Mouse (Mus musculus) forebrain, embryonic 11.5 days (tissue): ENCODE results near the gene Pls3. TPM values are rescaled to one million over a fixed set of nuclear protein-coding genes. Genes with fewer than 3 reads are reported as not detected.
A peak's percentile ranks its signal among the peaks of the same experiment; 100 is the strongest.
"Not testable (repeated sequence)": the region's sequence is repeated elsewhere in the genome, so short reads cannot be mapped to it uniquely, and the experiment has no call there.

Source experiments
- ATAC-seq: fragments of 200-750 bp; cut with Nextera tagmentation; replicated peaks from 2 replicates; pipeline ENCODE4 v1.8.0; 2017; ENCODE audit warnings: moderate TSS enrichment; ENCODE audit not compliant: low FRiP score
- DNase-seq: peaks from one replicate; pipeline ENCODE4 v3.0.0-alpha.2; 2017; ENCODE audit warnings: low spot score
- H3K27ac ChIP-seq: fragments of 300-500 bp; sonication (generic); 2 replicates; pipeline ENCODE4 v1.5.1; 2014; ENCODE audit warnings: low read depth, low read length
- H3K27me3 ChIP-seq: fragments of 300-500 bp; sonication (generic); 2 replicates; pipeline ENCODE4 v1.6.1; 2014; ENCODE audit warnings: mild to moderate bottlenecking, low read length, mixed read lengths; ENCODE audit not compliant: control insufficient read depth, insufficient read depth
- H3K36me3 ChIP-seq: fragments of 300-500 bp; sonication (generic); 2 replicates; pipeline ENCODE4 v1.6.1; 2014; ENCODE audit warnings: mild to moderate bottlenecking, low read length, moderate library complexity, mixed read lengths; ENCODE audit not compliant: control insufficient read depth, insufficient read depth
- H3K4me1 ChIP-seq: fragments of 300-500 bp; sonication (generic); replicated peaks from 2 replicates; pipeline ENCODE4 v1.6.1; 2014; ENCODE audit warnings: low read length, mixed read lengths; ENCODE audit not compliant: control insufficient read depth, insufficient read depth
- H3K4me2 ChIP-seq: fragments of 300-500 bp; sonication (generic); 2 replicates; pipeline ENCODE4 v1.6.1; 2014; ENCODE audit warnings: low read depth, mild to moderate bottlenecking, low read length, moderate library complexity, mixed read lengths; ENCODE audit not compliant: severe bottlenecking
- H3K4me3 ChIP-seq: fragments of 300-500 bp; sonication (generic); 2 replicates; pipeline ENCODE4 v1.5.1; 2014; ENCODE audit warnings: low read depth, low read length
- H3K9ac ChIP-seq: fragments of 300-500 bp; sonication (generic); 2 replicates; pipeline ENCODE4 v1.6.1; 2014; ENCODE audit warnings: low read length
- H3K9me3 ChIP-seq: fragments of 300-500 bp; sonication (generic); 2 replicates; pipeline ENCODE4 v1.6.1; 2016; ENCODE audit warnings: low read length, mixed read lengths; ENCODE audit not compliant: control insufficient read depth
- WGBS: fragments of 180-500 bp; shearing (Covaris S2); extraction: QIAGEN DNeasy Blood & Tissue Kit; methylation state at CpG from one replicate; pipeline ENCODE4 v1.1.7; 2014; 5-methylcytosine and 5-hydroxymethylcytosine counted together
- polyA plus RNA-seq: library from polyadenylated mRNA; unstranded; fragments of >200 nt; fragmentation: Nextera tagmentation; extraction: Ambion mirVana; gene quantifications from 2 replicates; pipeline ENCODE4 v1.2.1, GENCODE M21; 2014

The Pls3 gene
- polyA plus RNA-seq, 1 experiment from 2014 or later: 76.1 TPM

GRCm38 (mm10) chrX:75759461-75759860 lies 115.5 kb downstream of the Pls3 start:
- H3K4me1 ChIP-seq, H3K9ac ChIP-seq, H3K36me3 ChIP-seq, ATAC-seq, H3K9me3 ChIP-seq, H3K4me2 ChIP-seq, H3K27ac ChIP-seq, H3K4me3 ChIP-seq, DNase-seq, H3K27me3 ChIP-seq: not testable (repeated sequence)
- 83% methylated on average over 2 of the region's 2 CpGs for WGBS

- H3K27me3 ChIP-seq, H3K9me3 ChIP-seq, H3K4me1 ChIP-seq, H3K36me3 ChIP-seq, H3K9ac ChIP-seq, H3K4me3 ChIP-seq, H3K27ac ChIP-seq, H3K4me2 ChIP-seq, ATAC-seq: not testable (repeated sequence)
- 68% methylated on average over 11 of the region's 12 CpGs for WGBS
- DNase-seq: peak; percentile 63
These were observed 115.9 kb downstream of the Pls3 start for GRCm38 (mm10) chrX:75759036-75759435.

GRCm38 (mm10) chrX:75757966-75758365 lies 117.0 kb downstream of the Pls3 start:
- H3K4me1 ChIP-seq, H3K27ac ChIP-seq, ATAC-seq, H3K36me3 ChIP-seq, H3K4me2 ChIP-seq, H3K4me3 ChIP-seq, H3K27me3 ChIP-seq, H3K9me3 ChIP-seq, H3K9ac ChIP-seq, DNase-seq: not testable (repeated sequence)
- WGBS: 72% methylated on average over 13 of the region's 14 CpGs

- not testable (repeated sequence) for H3K27me3 ChIP-seq, H3K4me1 ChIP-seq, H3K4me3 ChIP-seq, H3K9ac ChIP-seq, DNase-seq, H3K27ac ChIP-seq, H3K9me3 ChIP-seq, ATAC-seq, H3K36me3 ChIP-seq, H3K4me2 ChIP-seq
These were observed 120.5 kb downstream of the Pls3 start for GRCm38 (mm10) chrX:75754531-75754930.

GRCm38 (mm10) chrX:75750126-75750725 lies 124.8 kb downstream of the Pls3 start:
- DNase-seq, H3K4me3 ChIP-seq, ATAC-seq, H3K9ac ChIP-seq, H3K27ac ChIP-seq, H3K9me3 ChIP-seq, H3K4me2 ChIP-seq, H3K36me3 ChIP-seq, H3K4me1 ChIP-seq, H3K27me3 ChIP-seq: not testable (repeated sequence)
- WGBS: 94% methylated on average over 2 of the region's 12 CpGs

- not testable (repeated sequence) for H3K4me2 ChIP-seq, ATAC-seq, H3K9ac ChIP-seq, H3K4me3 ChIP-seq, H3K36me3 ChIP-seq, H3K4me1 ChIP-seq, H3K27ac ChIP-seq, H3K27me3 ChIP-seq, H3K9me3 ChIP-seq
- peak; percentile 60 for DNase-seq
- WGBS: 67% methylated on average over 10 of the region's 10 CpGs
These were observed 125.7 kb downstream of the Pls3 start for GRCm38 (mm10) chrX:75749312-75749711.

GRCm38 (mm10) chrX:75744466-75744865 lies 130.5 kb downstream of the Pls3 start:
- H3K36me3 ChIP-seq, H3K4me3 ChIP-seq, H3K9me3 ChIP-seq, H3K9ac ChIP-seq, H3K27ac ChIP-seq, H3K4me2 ChIP-seq, ATAC-seq, H3K4me1 ChIP-seq, H3K27me3 ChIP-seq: not testable (repeated sequence)
- 62% methylated on average over 12 of the region's 14 CpGs for WGBS
- peak; percentile 65 for DNase-seq

- not testable (repeated sequence) for H3K9me3 ChIP-seq, H3K27me3 ChIP-seq, H3K4me3 ChIP-seq, H3K27ac ChIP-seq, ATAC-seq, H3K9ac ChIP-seq, H3K4me2 ChIP-seq, DNase-seq, H3K36me3 ChIP-seq, H3K4me1 ChIP-seq
- WGBS: 60% methylated on average over 1 of the region's 8 CpGs
These were observed 135.5 kb downstream of the Pls3 start for GRCm38 (mm10) chrX:75739464-75739863.
